Mouse (Mus musculus) mammary gland, adult 2 months (tissue): ENCODE data around the gene Ddx23. TPM values are rescaled to one million over a fixed set of nuclear protein-coding genes. Genes with fewer than 3 reads are reported as not detected.

Experiments used
- polyA plus RNA-seq: library from polyadenylated mRNA; depleted of rRNA; stranded (reverse); fragments of >200 nt; gene quantifications from 2 replicates; pipeline ENCODE4 v1.2.3, GENCODE M21; 2012; ENCODE audit warnings: low replicate concordance; rRNA removed

Ddx23 gene
- 27.5 and 29.8 TPM in 2 replicates for polyA plus RNA-seq

GRCm38 (mm10) chr15:98662567-98663545 is at the start of gene Ddx23:
Gene Ddx23, minus strand, starts transcription at chr15:98662894.

GRCm38 (mm10) chr15:98707766-98708372 is 45.2 kb upstream of the Ddx23 start, which contains the start of gene Ccdc65:
Gene Ccdc65, plus strand, starts transcription at chr15:98708207.

GRCm38 (mm10) chr15:98676940-98677728 is 14.4 kb upstream of the Ddx23 start, which contains the start of gene Rnd1:
Gene Rnd1, minus strand, starts transcription at chr15:98677461.

GRCm38 (mm10) chr15:98630540-98630939 is 32.2 kb downstream of the Ddx23 start, which contains the start of gene Cacnb3:
Gene Cacnb3, plus strand, starts transcription at chr15:98630840.

GRCm38 (mm10) chr15:98609331-98610130 is 53.2 kb downstream of the Ddx23 start, which contains the start of gene Adcy6:
Gene Adcy6, minus strand, starts transcription at chr15:98610076.

Other genes with a start within 250 kb of the Ddx23 start
- gene Olfr282, start 231.7 kb downstream of the Ddx23 start, polyA plus RNA-seq = not detected in 2 replicates
- not detected in 2 replicates for gene Olfr281, start 210.3 kb downstream of the Ddx23 start, polyA plus RNA-seq
- gene OR5BS1P, start 193.0 kb downstream of the Ddx23 start, polyA plus RNA-seq = not detected in 2 replicates
- 2.3 and 13.5 TPM in 2 replicates for gene Lalba, start 180.2 kb downstream of the Ddx23 start, polyA plus RNA-seq
- not detected in 2 replicates for gene Olfr279, start 170.5 kb downstream of the Ddx23 start, polyA plus RNA-seq
- 30.3 and 43.2 TPM in 2 replicates for gene Kansl2, start 128.6 kb downstream of the Ddx23 start, polyA plus RNA-seq
- gene Ccnt1, start 92.0 kb downstream of the Ddx23 start, polyA plus RNA-seq = 8.2 and 16.5 TPM in 2 replicates
- gene 4930415O20Rik, start 91.9 kb downstream of the Ddx23 start, polyA plus RNA-seq = 0.36 TPM in 1 of 2 replicates, not detected in the other
- 96.7 and 104 TPM in 2 replicates for gene Adcy6, start 52.8 kb downstream of the Ddx23 start, polyA plus RNA-seq
- gene Cacnb3, start 32.1 kb downstream of the Ddx23 start, polyA plus RNA-seq = 69.4 and 133 TPM in 2 replicates
- 3.1 and 5.1 TPM in 2 replicates for gene Rnd1, start 14.6 kb upstream of the Ddx23 start, polyA plus RNA-seq
- gene Ccdc65, start 45.3 kb upstream of the Ddx23 start, polyA plus RNA-seq = 0.23 TPM in 1 of 2 replicates, not detected in the other
- 14.2 and 16.9 TPM in 2 replicates for gene Fkbp11, start 65.3 kb upstream of the Ddx23 start, polyA plus RNA-seq
- gene Arf3, start 100.3 kb upstream of the Ddx23 start, polyA plus RNA-seq = 90.1 and 107 TPM in 2 replicates
- 5.9 and 9.5 TPM in 2 replicates for gene Wnt10b, start 115.3 kb upstream of the Ddx23 start, polyA plus RNA-seq
- 0.68 and 1.3 TPM in 2 replicates for gene Wnt1, start 127.0 kb upstream of the Ddx23 start, polyA plus RNA-seq
- 0.82 and 1.4 TPM in 2 replicates for gene Ddn, start 146.6 kb upstream of the Ddx23 start, polyA plus RNA-seq
- 52.3 and 119 TPM in 2 replicates for gene Prkag1, start 168.6 kb upstream of the Ddx23 start, polyA plus RNA-seq
- gene Kmt2d, start 208.3 kb upstream of the Ddx23 start, polyA plus RNA-seq = 22.0 and 43.2 TPM in 2 replicates
- gene Rhebl1, start 231.6 kb upstream of the Ddx23 start, polyA plus RNA-seq = 4.1 and 6.9 TPM in 2 replicates
- gene Dhh, start 235.6 kb upstream of the Ddx23 start, polyA plus RNA-seq = 2.5 TPM in 2 replicates